Mouse (Mus musculus): ENCODE results near the gene Idi2.

DNA sequence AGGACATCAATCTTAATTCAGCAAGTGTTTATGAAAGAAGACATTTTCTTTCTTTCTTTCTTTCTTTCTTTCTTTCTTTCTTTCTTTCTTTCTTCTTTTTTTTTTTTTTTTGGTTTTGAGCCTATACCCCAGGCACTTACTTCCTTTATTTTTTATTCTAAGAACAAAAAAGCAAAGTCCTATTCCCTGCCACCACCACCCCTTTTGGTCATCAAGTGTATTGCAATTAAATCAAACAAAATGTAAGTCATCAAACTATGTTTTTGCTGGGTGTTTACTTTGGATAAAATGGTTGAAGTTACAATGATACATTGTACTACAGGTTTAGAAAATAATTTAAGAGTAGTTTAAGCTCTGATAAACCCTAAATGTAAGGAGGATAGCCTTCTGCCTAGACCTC lies 19.7 kb downstream of the Idi2 start:
- TF ChIP-seq POLR2A (IDR thresholded peaks at IDR 0.05; ENCODE audit: low read depth, low read length) (no peak), CTCF (IDR thresholded peaks at IDR 0.05; ENCODE audit: borderline replicate concordance, insufficient read depth, low read length) (no peak)
